Mouse (Mus musculus) right cerebral cortex, adult 2 months (tissue): Measurements from ENCODE around the gene Srrm3.
A peak's percentile ranks its signal among the peaks of the same experiment; 100 is the strongest.

Source experiments
- DNase-seq, 2 experiments: peaks; one replicate each; pipeline ENCODE4 v3.0.0; 2021 to 2022; ENCODE audit warnings: low spot score in 2 of 2

The Srrm3 gene

DNA sequence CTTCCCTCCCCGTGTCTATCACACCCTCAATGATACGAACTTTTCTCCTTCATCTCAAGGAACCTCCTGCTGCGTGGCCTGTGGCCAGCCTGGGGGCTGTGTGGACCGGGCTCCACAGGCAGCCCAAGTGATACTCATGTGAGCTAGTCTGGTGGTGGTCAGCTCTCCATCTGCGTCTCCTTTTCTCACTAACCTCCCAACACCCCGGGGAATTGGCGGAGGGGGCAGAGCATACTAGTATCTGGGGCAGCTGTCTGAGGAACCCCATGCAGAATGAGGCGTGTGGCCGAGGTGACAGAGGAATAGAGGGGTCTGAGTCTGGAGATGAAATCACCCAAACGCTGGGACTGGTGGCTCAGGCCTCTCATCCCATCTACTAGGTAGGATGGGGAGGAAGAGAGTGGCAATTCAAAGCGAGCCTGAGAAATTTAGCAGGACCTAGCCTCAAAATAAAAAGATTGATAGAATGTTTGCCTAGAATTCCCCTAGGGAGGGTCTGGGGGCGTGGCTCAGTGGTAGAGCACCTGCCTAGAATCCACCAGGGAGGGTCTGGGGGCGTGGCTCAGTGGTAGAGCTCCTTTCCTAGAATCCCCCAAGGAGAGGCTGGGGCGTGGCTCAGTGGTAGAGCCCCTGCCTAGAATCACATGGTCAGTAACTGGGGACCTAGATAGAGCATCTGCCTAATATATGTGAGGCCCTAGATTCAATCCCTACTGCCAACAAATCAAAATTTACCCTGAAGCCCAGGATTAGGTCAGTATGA, 63.2 kb downstream of the Srrm3 start:
- no peak for DNase-seq

DNA sequence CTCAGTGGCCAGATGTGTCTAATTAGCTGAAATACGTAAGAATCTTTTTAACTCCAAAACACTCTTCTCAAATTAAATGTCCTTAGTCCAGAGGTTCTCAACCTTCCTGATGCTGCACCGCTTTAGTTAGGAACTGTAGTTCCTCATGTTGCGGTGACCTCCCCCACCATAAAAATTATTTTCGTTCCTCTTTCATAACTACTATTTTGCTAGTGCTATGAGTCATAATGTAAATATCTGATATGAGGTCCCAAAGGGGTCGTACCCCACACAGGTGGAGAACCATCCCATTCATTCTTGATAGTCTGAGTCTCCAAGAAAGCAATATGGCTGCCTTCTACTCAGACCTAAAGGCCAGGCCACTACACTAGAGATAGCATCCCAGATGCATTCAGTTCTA, 63.8 kb downstream of the Srrm3 start:
- DNase-seq, result no peak

DNA sequence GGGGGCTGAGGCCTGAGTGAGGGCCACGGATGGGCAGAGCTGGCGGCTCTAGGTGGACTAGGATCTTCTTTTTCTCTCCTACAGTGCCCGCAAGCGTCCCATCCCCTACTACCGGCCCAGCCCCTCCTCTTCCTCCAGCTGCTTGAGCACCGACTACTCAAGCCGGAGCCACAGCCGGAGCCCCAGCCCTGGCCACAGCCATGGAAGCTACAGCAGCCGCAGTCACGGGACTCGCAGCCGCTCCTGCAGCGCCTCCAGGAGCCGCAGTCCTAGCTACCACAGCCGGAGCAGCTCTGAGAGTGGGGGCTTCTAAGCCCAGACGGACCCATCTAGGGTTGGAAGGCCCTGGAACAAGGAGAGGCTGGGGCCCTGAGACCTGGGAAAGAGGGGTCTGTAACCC, 66.3 kb downstream of the Srrm3 start:
- DNase-seq, result no peak

- DNase-seq, result no peak
These were observed 67.1 kb downstream of the Srrm3 start for GRCm38 (mm10) chr5:135873753-135874152.

GRCm38 (mm10) chr5:135877180-135877579, 70.5 kb downstream of the Srrm3 start:
- peak; percentile 61 to 78 for DNase-seq

GRCm38 (mm10) chr5:135877831-135878231, 71.1 kb downstream of the Srrm3 start:
- DNase-seq, result peak; percentile 52 to 58

- no peak for DNase-seq
These were observed 72.9 kb downstream of the Srrm3 start for GRCm38 (mm10) chr5:135879449-135880158.

DNA sequence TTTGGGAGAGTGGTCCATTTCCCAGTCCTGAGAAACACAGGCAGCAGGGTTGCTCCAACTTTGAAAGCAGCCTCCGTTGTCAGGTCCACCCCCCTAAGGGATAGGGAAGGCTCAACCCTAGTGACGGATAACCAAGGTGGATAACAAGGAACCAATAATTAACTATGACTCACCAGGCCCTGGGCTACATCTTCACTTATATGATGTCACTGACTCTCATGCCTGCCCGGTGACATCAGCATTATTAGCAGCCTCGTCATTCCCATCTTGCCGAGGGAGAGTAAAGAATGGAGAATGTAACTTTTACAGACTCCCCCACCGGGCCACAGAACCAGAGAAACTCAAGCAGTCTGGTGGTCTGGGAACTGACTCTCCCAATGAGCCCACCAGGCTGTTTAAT, 78.0 kb downstream of the Srrm3 start:
- DNase-seq, result no peak

GRCm38 (mm10) chr5:135887675-135888102, 81.0 kb downstream of the Srrm3 start, which contains the start of gene Hspb1:
TSS of gene Hspb1 (plus strand) at chr5:135887919.
- DNase-seq, result no peak

DNA sequence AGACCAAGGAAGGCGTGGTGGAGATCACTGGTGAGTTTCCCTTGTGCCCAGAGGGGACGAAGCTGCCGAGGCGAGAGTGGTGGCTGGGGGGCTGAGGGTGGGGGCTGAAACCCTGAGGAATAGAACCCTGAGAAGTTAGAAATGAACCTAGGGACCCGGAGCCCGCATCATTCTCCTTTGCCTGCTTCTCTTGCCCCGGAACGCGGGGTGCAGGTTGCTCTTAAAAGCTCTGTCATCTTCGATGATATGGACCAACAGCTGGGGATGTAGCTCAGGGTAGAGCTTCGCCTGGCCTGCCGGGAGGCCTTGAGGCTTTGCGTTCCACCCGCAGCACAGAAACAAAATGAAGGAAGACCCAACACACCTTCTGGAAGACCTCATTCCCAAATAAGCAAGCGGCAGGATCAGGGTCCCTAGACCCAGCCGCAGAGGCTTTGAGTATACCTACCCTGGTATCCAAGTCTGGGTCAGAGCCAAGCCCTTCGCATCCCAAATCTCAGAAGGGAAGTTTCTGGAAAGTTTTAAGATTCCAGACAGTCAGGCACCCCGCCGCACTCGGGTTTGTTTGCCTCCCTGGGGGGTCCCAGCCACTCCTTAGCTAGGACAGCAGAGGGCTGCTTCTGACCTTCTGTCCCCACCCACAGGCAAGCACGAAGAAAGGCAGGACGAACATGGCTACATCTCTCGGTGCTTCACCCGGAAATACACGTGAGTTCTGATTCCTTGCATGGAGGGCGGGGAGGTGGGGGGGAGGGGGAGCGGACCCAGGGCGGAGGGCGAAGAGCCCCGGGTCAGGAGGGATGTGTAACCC, 81.9 kb downstream of the Srrm3 start:
- no peak for DNase-seq

DNA sequence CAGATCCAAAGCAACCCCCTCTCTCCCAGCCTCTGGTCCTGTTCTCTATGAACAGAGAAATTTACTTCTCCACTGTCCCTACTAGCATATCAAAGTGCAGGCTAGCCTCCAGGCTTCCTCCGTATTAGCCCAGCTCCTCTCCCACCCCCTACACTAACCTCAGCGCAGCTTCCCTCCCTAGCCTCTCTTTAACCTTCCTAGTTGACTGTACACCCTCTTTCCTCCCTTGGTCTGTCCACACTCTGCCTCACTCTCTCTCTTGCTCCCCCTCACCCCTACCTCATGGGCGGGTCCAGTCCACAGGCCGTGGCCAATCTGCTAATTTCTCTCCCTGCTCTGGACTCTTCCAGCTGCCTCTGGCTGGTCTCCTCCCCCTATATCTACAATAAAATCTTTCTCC, 83.6 kb downstream of the Srrm3 start:
- DNase-seq, result no peak

GRCm38 (mm10) chr5:135890920-135891319, 84.2 kb downstream of the Srrm3 start:
- no peak for DNase-seq

GRCm38 (mm10) chr5:135892589-135893351, 86.1 kb downstream of the Srrm3 start:
- DNase-seq, result no peak

DNA sequence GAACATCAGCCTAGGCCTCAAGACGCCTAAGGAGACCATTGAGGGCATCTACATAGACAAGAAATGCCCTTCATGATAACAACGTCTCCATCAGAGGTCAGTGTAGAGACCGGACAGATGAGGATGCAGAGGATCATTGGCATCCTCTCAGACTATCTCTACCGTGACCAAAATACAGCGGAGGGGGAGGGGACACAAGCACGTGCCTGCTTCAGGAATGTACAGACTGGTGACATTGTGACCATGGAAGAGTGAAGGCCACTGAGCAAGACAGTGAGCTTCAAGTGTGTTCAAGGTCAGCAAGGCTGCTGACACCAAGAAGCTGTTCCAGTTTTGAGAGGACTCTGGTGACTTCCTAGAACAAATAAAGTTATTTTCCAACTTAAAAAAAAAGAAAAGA, 88.3 kb downstream of the Srrm3 start:
- no peak for DNase-seq

GRCm38 (mm10) chr5:135898028-135898427, 91.3 kb downstream of the Srrm3 start:
- DNase-seq, result no peak

DNA sequence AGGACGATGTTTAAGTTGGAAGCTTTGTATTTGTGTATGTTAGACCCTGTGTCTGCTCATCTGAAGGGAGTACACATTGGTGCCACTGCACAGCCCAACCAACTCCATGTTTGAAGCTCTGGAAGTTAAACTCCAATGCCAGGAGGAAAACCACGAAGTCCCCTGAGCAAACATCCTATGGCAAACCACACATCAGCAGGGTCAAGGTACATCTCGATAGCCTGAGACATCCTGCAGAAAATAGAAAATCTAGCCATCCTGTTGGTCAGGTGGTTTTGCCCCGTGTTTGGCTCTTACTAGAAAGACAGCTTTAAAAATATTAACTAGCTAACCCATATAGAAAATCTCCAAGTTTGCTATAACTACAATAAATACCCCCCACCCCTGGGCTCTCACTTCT, 92.3 kb downstream of the Srrm3 start:
- no peak for DNase-seq

DNA sequence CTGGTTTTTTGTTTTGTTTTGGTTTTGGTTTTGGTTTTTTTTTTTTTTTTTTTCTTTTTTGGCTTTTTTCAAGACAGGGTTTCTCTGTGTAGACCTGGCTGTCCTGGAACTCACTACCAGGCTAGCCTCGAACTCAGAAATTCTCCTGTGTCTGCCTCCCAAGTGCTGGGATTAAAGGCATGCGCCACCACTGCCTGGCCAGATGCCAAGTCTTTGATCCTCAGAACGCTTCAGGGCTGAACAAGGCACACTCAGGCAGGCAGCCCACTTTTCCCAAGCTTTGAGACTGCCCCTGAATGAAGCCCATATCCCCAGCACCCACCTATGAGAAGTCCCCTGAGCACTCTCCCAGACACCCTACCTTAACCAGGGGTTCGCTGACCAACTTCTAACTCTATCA, 93.1 kb downstream of the Srrm3 start:
- no peak for DNase-seq

DNA sequence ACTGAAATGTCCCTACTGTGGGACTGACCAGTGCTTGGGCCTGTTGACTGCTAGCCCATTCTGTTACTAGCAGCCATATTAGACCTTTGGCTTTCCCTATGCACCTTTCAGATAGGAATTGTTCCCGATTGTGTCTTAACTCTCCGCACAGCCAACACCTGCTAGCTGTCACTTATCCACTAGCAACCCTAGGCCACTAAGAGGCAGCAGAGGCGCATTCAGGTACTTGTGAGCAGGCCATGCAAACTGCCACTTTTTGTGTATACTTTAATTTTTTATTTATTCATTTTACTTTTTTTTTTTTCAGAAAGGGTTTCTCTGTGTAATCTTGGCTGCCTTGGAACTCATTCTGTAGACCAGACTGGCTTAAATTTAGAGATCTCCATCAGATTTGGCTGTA, 94.0 kb downstream of the Srrm3 start:
- no peak for DNase-seq

DNA sequence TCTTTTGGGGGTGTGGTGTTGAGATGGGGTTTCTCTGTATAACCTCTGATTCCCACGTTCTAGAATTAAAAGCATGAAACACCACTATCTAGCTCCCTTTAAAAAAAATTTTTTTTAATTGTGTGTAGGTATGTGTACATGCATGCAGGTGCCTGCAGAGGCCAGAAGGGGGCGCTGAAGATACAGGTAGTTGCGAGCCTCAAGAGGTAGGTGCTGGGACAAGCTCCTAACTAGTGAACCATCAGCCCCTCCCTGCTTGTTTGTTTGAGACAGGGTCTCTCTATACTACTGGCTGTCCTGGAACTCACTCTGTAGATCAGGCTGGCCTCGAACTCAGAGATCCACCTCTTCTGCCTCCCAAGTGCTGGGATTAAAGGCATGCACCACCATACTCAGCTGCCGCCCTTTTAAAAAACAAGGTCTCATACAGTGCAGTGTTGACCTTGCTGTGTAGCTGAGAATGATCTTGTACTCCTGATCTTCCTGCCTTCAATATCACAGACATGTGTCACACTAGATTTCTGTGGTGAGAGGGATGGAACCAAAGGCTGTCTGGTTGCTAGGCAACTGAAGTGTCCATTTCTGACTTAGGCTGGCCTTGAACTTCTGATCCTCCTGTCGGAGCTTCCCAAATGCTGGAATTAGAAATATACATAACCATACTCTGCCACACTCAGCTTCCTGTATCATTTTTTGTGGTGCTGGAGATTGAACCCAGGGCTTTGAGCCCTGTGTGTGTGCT, 94.8 kb downstream of the Srrm3 start:
- DNase-seq, result no peak

DNA sequence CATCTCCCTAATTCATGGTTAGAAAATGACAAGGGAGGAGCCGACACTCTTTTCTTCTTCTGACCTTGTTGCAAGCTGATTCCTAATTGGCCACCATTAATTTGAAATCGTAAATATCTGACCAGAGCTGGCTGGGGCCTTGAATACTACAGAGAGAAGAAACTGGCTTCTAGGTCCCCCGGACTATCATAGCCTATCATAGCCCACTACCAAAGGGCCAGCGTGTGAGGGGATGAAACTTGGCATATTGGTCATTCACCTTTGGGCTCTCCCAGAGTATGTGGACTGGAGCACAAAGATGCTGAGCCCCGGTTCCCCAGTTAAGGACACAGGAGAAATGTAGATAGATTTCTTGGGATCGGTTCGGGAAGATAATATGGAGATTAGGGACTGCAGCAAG, 96.4 kb downstream of the Srrm3 start:
- no peak for DNase-seq

GRCm38 (mm10) chr5:135903551-135904151, 97.0 kb downstream of the Srrm3 start:
- peak; percentile 94 for DNase-seq
